Mouse (Mus musculus): ENCODE measurements around the gene Itpripl2.

Itpripl2 gene

GRCm38 (mm10) chr7:118437101-118437802 is 54.5 kb downstream of the Itpripl2 start:
- no peak for DNase-seq
